Mouse (Mus musculus) embryonic fibroblast, embryonic 13.5 days (primary cell): ENCODE data around the gene Sptbn1. TPM values are rescaled to one million over a fixed set of nuclear protein-coding genes. Genes with fewer than 3 reads are reported as not detected.

ENCODE experiments used
- H3K27ac ChIP-seq: 2 replicates; pipeline ENCODE4 v1.5.1; 2012; ENCODE audit warnings: low read length, control low read depth, inconsistent platforms; ENCODE audit not compliant: insufficient read depth
- H3K4me1 ChIP-seq: 2 replicates; pipeline ENCODE4 v1.6.1; 2011; ENCODE audit warnings: low read length; ENCODE audit not compliant: control insufficient read depth, insufficient read depth
- H3K4me3 ChIP-seq: 2 replicates; pipeline ENCODE4 v1.5.1; 2011; ENCODE audit warnings: mild to moderate bottlenecking, control low read depth, low read length; ENCODE audit not compliant: insufficient read depth
- CTCF ChIP-seq: IDR thresholded peaks from 2 replicates; pipeline ENCODE4 v1.5.1; 2011; ENCODE audit warnings: mild to moderate bottlenecking, control low read depth, low read length, moderate library complexity, borderline replicate concordance; ENCODE audit not compliant: insufficient read depth
- POLR2A ChIP-seq: IDR thresholded peaks from 2 replicates; pipeline ENCODE4 v1.6.1; 2011; ENCODE audit warnings: low read depth, mild to moderate bottlenecking, control low read depth, low read length, moderate library complexity
- polyA plus RNA-seq: library from polyadenylated mRNA; stranded (reverse); fragments of >200 nt; gene quantifications from 2 replicates; pipeline ENCODE4 v1.2.4, GENCODE M21; 2011; ENCODE audit warnings: low read depth; ENCODE audit not compliant: missing spikeins, insufficient read length

Sptbn1 gene
- polyA plus RNA-seq, 1 experiment: 268 TPM

GRCm38 (mm10) chr11:30147882-30148281 lies 120.1 kb downstream of the Sptbn1 start:
- H3K4me1 ChIP-seq: no peaks in the 10 kb centered on the region
- no peak overlapping the region for H3K27ac ChIP-seq
- TF ChIP-seq CTCF: no peak
- TF ChIP-seq POLR2A: no peak
- no peak overlapping the region for H3K4me3 ChIP-seq

- H3K27ac ChIP-seq: no peak overlapping the region
- H3K4me1 ChIP-seq: no peaks in the 10 kb centered on the region
- TF ChIP-seq CTCF (no peak), POLR2A (no peak)
- no peak overlapping the region for H3K4me3 ChIP-seq
Observed at GRCm38 (mm10) chr11:30143090-30143489, 124.9 kb downstream of the Sptbn1 start.

GRCm38 (mm10) chr11:30139165-30139826 lies 128.7 kb downstream of the Sptbn1 start:
- Histone ChIP-seq H3K4me3 (no peak overlapping the region), H3K27ac (no peak overlapping the region), H3K4me1 (peaks cover 1% of the 10 kb centered on the region; the same call in 1 of the 2 replicates)
- TF ChIP-seq CTCF (no peak), POLR2A (no peak)

GRCm38 (mm10) chr11:30137081-30137480 lies 130.9 kb downstream of the Sptbn1 start:
- Histone ChIP-seq H3K4me1 (peaks cover 2% of the 10 kb centered on the region; the same call in 1 of the 2 replicates), H3K4me3 (no peak overlapping the region), H3K27ac (no peak overlapping the region)
- TF ChIP-seq CTCF: no peak
- TF ChIP-seq POLR2A: no peak

- no peak for TF ChIP-seq POLR2A
- Histone ChIP-seq H3K4me3 (no peak overlapping the region), H3K4me1 (peaks cover 2% of the 10 kb centered on the region; the same call in 1 of the 2 replicates), H3K27ac (no peak overlapping the region)
Observed at GRCm38 (mm10) chr11:30134058-30134457, 133.9 kb downstream of the Sptbn1 start.

- Histone ChIP-seq H3K4me1 (peaks cover 2% of the 10 kb centered on the region; the same call in 1 of the 2 replicates), H3K4me3 (no peak overlapping the region), H3K27ac (no peak overlapping the region)
- TF ChIP-seq POLR2A: no peak
- no peak for TF ChIP-seq CTCF
Observed at GRCm38 (mm10) chr11:30132581-30132980, 135.4 kb downstream of the Sptbn1 start.

- TF ChIP-seq CTCF (no peak), POLR2A (no peak)
- peaks cover 2% of the 10 kb centered on the region; the same call in 1 of the 2 replicates for H3K4me1 ChIP-seq
Observed at GRCm38 (mm10) chr11:30131640-30132039, 136.3 kb downstream of the Sptbn1 start.

GRCm38 (mm10) chr11:30129339-30129738 lies 138.6 kb downstream of the Sptbn1 start:
- TF ChIP-seq CTCF (no peak), POLR2A (no peak)
- H3K4me3 ChIP-seq: no peak overlapping the region
- H3K27ac ChIP-seq: no peak overlapping the region
- H3K4me1 ChIP-seq: peaks cover 2% of the 10 kb centered on the region; the same call in 1 of the 2 replicates

More at GRCm38 (mm10) chr11:30131640-30132039, 136.3 kb downstream of the Sptbn1 start:
- H3K4me3 ChIP-seq: no peak overlapping the region
- no peak overlapping the region for H3K27ac ChIP-seq

- Histone ChIP-seq H3K4me3 (no peak overlapping the region), H3K4me1 (no peaks in the 10 kb centered on the region; the same call in 1 of the 2 replicates), H3K27ac (no peak overlapping the region)
- TF ChIP-seq POLR2A (no peak), CTCF (no peak)
Observed at GRCm38 (mm10) chr11:30126840-30127239, 141.1 kb downstream of the Sptbn1 start.

GRCm38 (mm10) chr11:30118038-30118437 lies 149.9 kb downstream of the Sptbn1 start:
- TF ChIP-seq POLR2A (no peak), CTCF (no peak)
- Histone ChIP-seq H3K4me3 (no peak overlapping the region), H3K27ac (peak overlapping the region; percentile 24; the same call in 1 of the 2 replicates), H3K4me1 (no peaks in the 10 kb centered on the region)
